Mouse (Mus musculus) liver, embryonic 11.5 days (tissue): ENCODE data around the gene Plscr3. TPM values are rescaled to one million over a fixed set of nuclear protein-coding genes. Genes with fewer than 3 reads are reported as not detected.
A peak's percentile ranks its signal among the peaks of the same experiment; 100 is the strongest.

Source experiments
- ATAC-seq: fragments of 200-750 bp; cut with Nextera tagmentation; replicated peaks from 2 replicates; pipeline ENCODE4 v1.8.0; 2017; ENCODE audit warnings: moderate number of reproducible peaks, mild to moderate bottlenecking, moderate TSS enrichment, moderate library complexity; ENCODE audit not compliant: low FRiP score
- DNase-seq: peaks from one replicate; pipeline ENCODE4 v3.0.0-alpha.2; 2017; ENCODE audit warnings: low spot score
- H3K27ac ChIP-seq: fragments of 300-500 bp; sonication (generic); 2 replicates; pipeline ENCODE4 v1.5.1; 2014; ENCODE audit warnings: mild to moderate bottlenecking, low read depth, low read length, control low read depth
- H3K27me3 ChIP-seq: fragments of 300-500 bp; sonication (generic); replicated peaks from 2 replicates; pipeline ENCODE4 v1.6.1; 2014; ENCODE audit warnings: low read length, mixed read lengths; ENCODE audit not compliant: control insufficient read depth, insufficient read depth
- H3K36me3 ChIP-seq: fragments of 300-500 bp; sonication (generic); 2 replicates; pipeline ENCODE4 v1.6.1; 2014; ENCODE audit warnings: mild to moderate bottlenecking, low read length, moderate library complexity, mixed read lengths; ENCODE audit not compliant: control insufficient read depth, insufficient read depth
- H3K4me1 ChIP-seq: fragments of 300-500 bp; sonication (generic); replicated peaks from 2 replicates; pipeline ENCODE4 v1.6.1; 2014; ENCODE audit warnings: low read length, mixed read lengths; ENCODE audit not compliant: control insufficient read depth, insufficient read depth
- H3K4me2 ChIP-seq: fragments of 300-500 bp; sonication (generic); 2 replicates; pipeline ENCODE4 v1.6.1; 2014; ENCODE audit warnings: mild to moderate bottlenecking, control low read depth, moderate library complexity
- H3K4me3 ChIP-seq: fragments of 300-500 bp; sonication (generic); 2 replicates; pipeline ENCODE4 v1.5.1; 2014; ENCODE audit warnings: low read depth, low read length, control low read depth
- H3K9ac ChIP-seq: fragments of 300-500 bp; sonication (generic); 2 replicates; pipeline ENCODE4 v1.6.1; 2014; ENCODE audit warnings: low read depth, low read length, control low read depth
- H3K9me3 ChIP-seq: fragments of 300-500 bp; sonication (generic); 2 replicates; pipeline ENCODE4 v1.6.1; 2016; ENCODE audit warnings: low read length, inconsistent platforms, mixed read lengths; ENCODE audit not compliant: control insufficient read depth
- WGBS: fragments of 180-500 bp; shearing (Covaris S2); extraction: QIAGEN DNeasy Blood & Tissue Kit; methylation state at CpG from one replicate; pipeline ENCODE4 v1.1.7; 2014; 5-methylcytosine and 5-hydroxymethylcytosine counted together
- polyA plus RNA-seq: library from polyadenylated mRNA; unstranded; fragments of >200 nt; fragmentation: Nextera tagmentation; extraction: Ambion mirVana; gene quantifications from 2 replicates; pipeline ENCODE4 v1.2.1, GENCODE M21; 2014

Plscr3 gene
- polyA plus RNA-seq, 1 experiment from 2014 or later: 63.5 TPM

DNA sequence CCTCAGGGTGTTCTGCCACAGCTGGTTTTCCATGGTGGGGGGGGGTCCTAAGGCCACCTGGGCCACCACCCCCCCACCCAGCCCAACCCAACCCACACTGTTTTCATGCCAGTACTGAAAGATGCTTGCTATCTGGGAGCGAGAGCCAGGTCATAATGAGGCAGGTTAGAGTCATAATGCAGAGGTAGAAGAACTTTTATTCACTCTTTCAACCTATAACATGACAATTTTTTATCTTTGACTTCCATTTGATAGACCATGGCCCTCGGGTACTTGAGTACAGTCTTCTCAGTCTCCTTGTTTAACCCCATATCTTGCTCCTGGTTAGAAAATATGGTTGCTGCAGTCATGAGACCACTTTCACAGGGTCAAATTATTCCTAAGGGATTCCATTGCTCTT is 27.8 kb upstream of the Plscr3 start, which contains the start of gene Spem2:
TSS of gene Spem2 (minus strand) at position 101 of the 400 bp plus-strand sequence.
- Histone ChIP-seq H3K4me3 (no peak within 1 kb of the TSS), H3K36me3 (no peaks in the 10 kb centered on the region), H3K27ac (no peak within 1 kb of the TSS), H3K4me2 (no peak within 1 kb of the TSS), H3K27me3 (peaks cover 3% of the 10 kb centered on the region), H3K4me1 (no peaks in the 10 kb centered on the region), H3K9me3 (no peaks in the 10 kb centered on the region), H3K9ac (no peak within 1 kb of the TSS)
- 72% methylated on average over 2 of the region's 2 CpGs for WGBS
- DNase-seq (no peak), ATAC-seq (no peak)

GRCm38 (mm10) chr11:69818871-69819270 is 27.3 kb upstream of the Plscr3 start:
- Histone ChIP-seq H3K4me3 (no peak overlapping the region), H3K9me3 (no peaks in the 10 kb centered on the region), H3K9ac (no peak overlapping the region), H3K27me3 (peaks cover 3% of the 10 kb centered on the region), H3K27ac (no peak overlapping the region), H3K4me1 (no peaks in the 10 kb centered on the region), H3K36me3 (no peaks in the 10 kb centered on the region), H3K4me2 (no peak overlapping the region)
- no peak for DNase-seq
- WGBS: 76% methylated on average over 8 of the region's 8 CpGs
- ATAC-seq: no peak

DNA sequence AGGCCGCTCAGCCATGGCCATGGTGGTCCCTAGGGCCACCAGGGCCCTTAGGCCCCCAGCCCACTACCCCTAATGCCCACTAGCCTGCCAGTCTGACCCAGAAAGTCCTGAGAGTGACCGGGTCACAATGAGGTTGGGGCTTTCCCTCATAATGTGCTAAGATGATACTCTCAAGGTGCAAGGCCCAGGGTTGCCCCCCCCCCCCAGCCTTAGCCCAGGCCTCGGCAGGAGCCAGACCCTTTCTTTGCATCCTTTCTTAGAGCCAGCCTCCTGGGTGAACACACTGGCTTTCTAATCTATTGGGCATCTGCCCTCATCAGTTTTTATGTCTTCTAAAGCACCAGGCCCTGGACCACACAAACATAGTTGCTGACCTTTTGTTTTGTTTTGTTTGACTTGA is 24.1 kb upstream of the Plscr3 start, which contains the start of gene Spem1:
TSS of gene Spem1 (minus strand) at position 101 of the 400 bp plus-strand sequence.
- Histone ChIP-seq H3K9me3 (no peaks in the 10 kb centered on the region), H3K4me3 (no peak within 1 kb of the TSS), H3K27me3 (no peaks in the 10 kb centered on the region; the same call in none of the 2 replicates), H3K4me2 (no peak within 1 kb of the TSS), H3K36me3 (peaks cover 6% of the 10 kb centered on the region; the same call in 1 of the 2 replicates), H3K27ac (no peak within 1 kb of the TSS), H3K4me1 (no peaks in the 10 kb centered on the region), H3K9ac (no peak within 1 kb of the TSS)
- no peak for ATAC-seq
- 79% methylated on average over 3 of the region's 3 CpGs for WGBS
- no peak for DNase-seq

DNA sequence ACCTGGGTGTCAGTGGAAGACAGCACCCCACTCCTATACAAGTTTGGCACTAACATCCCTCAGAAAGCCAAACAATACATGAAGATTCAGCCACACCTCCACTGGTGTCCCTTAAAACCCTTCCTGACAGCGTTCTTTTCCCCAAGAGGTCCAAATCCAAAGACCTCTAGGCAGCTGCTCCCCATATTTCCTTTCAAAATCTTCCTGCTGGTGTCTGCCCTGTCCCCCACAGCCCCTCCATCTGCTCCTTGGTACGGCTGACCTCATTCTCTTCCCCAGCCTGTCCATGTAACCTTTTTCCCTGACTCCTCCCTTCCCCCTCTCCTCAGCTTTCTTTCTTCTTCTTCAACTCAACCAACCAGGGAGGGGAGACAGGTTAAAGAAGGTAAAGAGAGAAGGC is 22.7 kb upstream of the Plscr3 start:
- H3K9me3 ChIP-seq: no peaks in the 10 kb centered on the region
- no peak overlapping the region for H3K4me2 ChIP-seq
- no peak overlapping the region for H3K9ac ChIP-seq
- H3K27me3 ChIP-seq: no peaks in the 10 kb centered on the region; the same call in 1 of the 2 replicates
- no peak for DNase-seq
- peaks cover 14% of the 10 kb centered on the region for H3K36me3 ChIP-seq
- 67% methylated on average over 2 of the region's 2 CpGs for whole genome bisulfite sequencing
- no peak for ATAC-seq
- H3K4me1 ChIP-seq: no peaks in the 10 kb centered on the region
- H3K27ac ChIP-seq: no peak overlapping the region
- H3K4me3 ChIP-seq: no peak overlapping the region

- ATAC-seq (no peak), DNase-seq (no peak)
- H3K4me1 ChIP-seq: peaks cover 4% of the 10 kb centered on the region
- no peak overlapping the region for H3K9ac ChIP-seq
- H3K27me3 ChIP-seq: peaks cover 8% of the 10 kb centered on the region
- no peaks in the 10 kb centered on the region for H3K9me3 ChIP-seq
- WGBS: 77% methylated on average over 5 of the region's 5 CpGs
- no peak overlapping the region for H3K4me2 ChIP-seq
- peaks cover 14% of the 10 kb centered on the region for H3K36me3 ChIP-seq
- no peak overlapping the region for H3K27ac ChIP-seq
- no peak overlapping the region for H3K4me3 ChIP-seq
These were observed 17.3 kb upstream of the Plscr3 start for GRCm38 (mm10) chr11:69828832-69829231.

DNA sequence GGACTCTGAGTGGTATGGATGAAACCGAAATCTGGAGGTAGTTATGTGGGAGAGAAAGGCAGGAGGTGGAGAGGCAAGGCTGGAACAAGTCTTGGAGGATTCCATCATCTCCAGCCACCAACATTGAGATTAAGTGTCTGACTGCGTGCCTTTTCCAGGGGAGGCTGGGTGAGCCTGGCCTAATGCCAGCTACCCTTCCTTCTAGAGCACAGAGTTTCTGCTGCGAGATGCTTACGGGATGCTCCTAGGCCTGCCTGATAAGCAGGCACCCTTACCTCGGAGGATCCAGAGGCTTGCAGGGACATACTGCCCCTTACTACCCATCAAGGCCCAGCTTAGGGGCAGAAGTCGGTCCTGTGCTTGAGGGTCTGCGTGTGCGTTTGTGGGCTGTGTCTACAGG is 12.6 kb upstream of the Plscr3 start:
- DNase-seq: no peak
- peak overlapping the region; percentile 74 for H3K9ac ChIP-seq
- 49% methylated on average over 8 of the region's 8 CpGs for WGBS
- peak overlapping the region; percentile 53 for H3K4me3 ChIP-seq
- H3K27me3 ChIP-seq: peaks cover 40% of the 10 kb centered on the region
- peaks cover 34% of the 10 kb centered on the region for H3K4me1 ChIP-seq
- H3K9me3 ChIP-seq: no peaks in the 10 kb centered on the region
- H3K36me3 ChIP-seq: no peaks in the 10 kb centered on the region; the same call in 1 of the 2 replicates
- ATAC-seq: no peak
- H3K27ac ChIP-seq: no peak overlapping the region
- H3K4me2 ChIP-seq: peak overlapping the region; percentile 81

GRCm38 (mm10) chr11:69834001-69834549 is 12.1 kb upstream of the Plscr3 start:
- Histone ChIP-seq H3K4me1 (peaks cover 35% of the 10 kb centered on the region), H3K9ac (peak overlapping the region; percentile 74), H3K27ac (no peak overlapping the region), H3K27me3 (peaks cover 40% of the 10 kb centered on the region), H3K9me3 (no peaks in the 10 kb centered on the region), H3K4me2 (peak overlapping the region; percentile 81), H3K4me3 (peak overlapping the region; percentile 53), H3K36me3 (no peaks in the 10 kb centered on the region; the same call in 1 of the 2 replicates)
- peak; percentile 62 for DNase-seq
- peak; percentile 13; the same call in 1 of the 2 replicates for ATAC-seq
- 4% methylated on average over 43 of the region's 48 CpGs for WGBS

- peaks cover 40% of the 10 kb centered on the region for H3K4me1 ChIP-seq
- H3K9me3 ChIP-seq: no peaks in the 10 kb centered on the region
- ATAC-seq (no peak), DNase-seq (no peak)
- no peaks in the 10 kb centered on the region; the same call in 1 of the 2 replicates for H3K36me3 ChIP-seq
- H3K4me3 ChIP-seq: peak overlapping the region; percentile 53; the same call in 1 of the 2 replicates
- 16% methylated on average over 9 of the region's 9 CpGs for WGBS
- no peak overlapping the region for H3K9ac ChIP-seq
- peaks cover 40% of the 10 kb centered on the region for H3K27me3 ChIP-seq
- peak overlapping the region; percentile 96 for H3K4me2 ChIP-seq
- no peak overlapping the region for H3K27ac ChIP-seq
These were observed 10.7 kb upstream of the Plscr3 start for GRCm38 (mm10) chr11:69835326-69835965.

DNA sequence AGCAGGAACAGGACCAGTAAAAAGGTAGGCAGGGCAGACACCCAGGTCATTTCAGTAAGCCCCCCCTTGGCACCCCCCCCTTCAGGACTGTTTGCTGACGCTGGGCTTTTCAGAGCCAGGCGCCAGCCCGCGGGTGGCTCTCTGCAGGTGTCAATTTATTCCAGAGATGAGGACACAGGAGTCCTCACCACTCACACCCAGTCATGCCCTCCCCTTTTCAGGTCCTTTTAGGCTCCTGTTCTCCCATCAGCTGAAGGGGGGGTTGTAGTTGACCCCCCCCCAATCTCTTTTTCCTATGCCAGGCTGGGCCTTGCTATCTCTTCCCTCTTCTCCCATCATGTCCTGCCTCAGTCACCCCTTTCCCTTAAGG is 10.2 kb upstream of the Plscr3 start:
- H3K9ac ChIP-seq: no peak overlapping the region
- no peaks in the 10 kb centered on the region for H3K9me3 ChIP-seq
- H3K27me3 ChIP-seq: peaks cover 40% of the 10 kb centered on the region
- ATAC-seq (no peak), DNase-seq (no peak)
- H3K4me1 ChIP-seq: peaks cover 40% of the 10 kb centered on the region
- no peak overlapping the region for H3K27ac ChIP-seq
- H3K36me3 ChIP-seq: no peaks in the 10 kb centered on the region; the same call in 1 of the 2 replicates
- H3K4me3 ChIP-seq: peak overlapping the region; percentile 76
- 9% methylated on average over 4 of the region's 4 CpGs for WGBS
- H3K4me2 ChIP-seq: peak overlapping the region; percentile 96
